Mouse (Mus musculus): ENCODE data around the gene Mysm1.

Mysm1 gene

DNA sequence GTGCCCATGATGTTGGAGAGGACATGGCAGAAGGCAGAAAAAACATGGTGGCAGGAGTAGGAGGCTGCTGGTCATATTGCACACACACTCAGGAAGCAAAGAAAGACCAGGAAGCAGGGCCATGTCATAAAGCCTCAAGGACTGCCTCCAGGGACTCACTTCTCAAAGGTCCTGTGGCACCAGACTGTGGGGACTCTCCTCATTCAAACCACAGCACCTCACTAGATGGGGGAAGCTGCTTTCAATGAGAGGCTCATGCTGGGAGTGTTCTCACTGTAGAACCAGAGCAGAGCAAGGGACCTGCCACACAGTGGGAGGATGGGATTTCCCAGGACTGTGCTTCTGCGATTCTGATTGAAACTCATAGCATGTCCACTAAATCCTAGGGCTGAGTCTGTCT is 21.2 kb upstream of the Mysm1 start:
- TF ChIP-seq GATA4 (IDR thresholded peaks at IDR 0.05; ENCODE audit: insufficient replicate concordance, low read length) = no peak

DNA sequence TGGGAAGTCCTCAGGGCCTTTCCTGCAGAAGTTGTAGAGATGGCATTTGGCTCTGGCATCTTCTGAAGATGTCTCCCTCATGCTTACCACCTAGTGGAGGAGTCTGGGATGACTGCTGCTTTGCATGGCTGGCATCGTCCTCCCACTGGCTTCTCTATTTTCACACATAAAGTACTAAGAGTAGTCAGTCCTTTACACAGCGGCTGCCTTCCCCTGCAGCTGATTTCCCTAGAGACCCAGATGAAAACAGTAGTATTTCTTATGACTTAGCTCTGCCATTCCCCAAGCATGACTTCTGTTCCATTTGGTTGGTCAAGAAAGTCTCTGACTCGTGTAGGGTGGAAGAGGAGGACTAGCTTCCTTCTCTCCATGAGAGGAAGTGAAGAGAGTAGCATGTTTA is 20.3 kb upstream of the Mysm1 start:
- no peak for TF ChIP-seq GATA4 (IDR thresholded peaks at IDR 0.05; ENCODE audit: insufficient replicate concordance, low read length)

DNA sequence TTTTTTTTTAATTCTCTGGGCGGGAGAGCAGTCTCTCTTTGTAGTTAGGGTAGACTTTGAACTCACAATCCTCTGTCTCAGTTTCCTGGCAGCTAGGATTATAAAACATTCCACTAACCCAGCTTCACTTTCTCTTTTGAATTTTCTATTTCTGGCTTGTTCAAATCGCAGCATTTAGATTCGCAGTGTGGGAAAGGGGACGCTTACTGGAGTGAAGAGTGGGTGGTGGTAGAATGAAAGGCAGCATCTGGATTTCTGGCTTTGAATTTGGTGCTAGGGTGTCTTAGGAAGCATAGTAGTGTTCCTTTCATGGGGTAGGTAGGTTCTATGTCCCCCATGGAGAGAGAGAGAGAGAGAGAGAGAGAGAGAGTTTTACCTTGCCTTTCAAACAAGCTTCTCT is 17.0 kb upstream of the Mysm1 start:
- TF ChIP-seq GATA4 (IDR thresholded peaks at IDR 0.05; ENCODE audit: insufficient replicate concordance, low read length) = no peak

DNA sequence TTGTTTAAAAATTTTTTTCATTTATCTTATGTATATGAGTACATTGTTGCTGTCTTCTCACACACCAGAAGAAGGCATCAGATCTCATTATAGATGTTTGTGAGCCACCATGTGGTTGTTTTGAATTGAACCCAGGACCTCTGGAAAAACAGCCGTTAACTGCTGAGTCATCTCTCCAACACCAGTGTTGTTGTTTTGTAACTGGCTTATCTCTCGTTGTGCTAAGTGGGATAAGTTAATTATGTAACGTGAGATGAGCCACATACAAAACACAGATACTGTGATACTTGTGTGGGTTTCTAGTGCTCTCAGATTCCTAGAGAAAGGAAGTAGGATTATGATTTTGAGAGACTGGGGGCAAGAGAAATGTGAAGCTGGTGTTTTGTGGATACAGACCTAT is 11.3 kb upstream of the Mysm1 start:
- TF ChIP-seq GATA4 (IDR thresholded peaks at IDR 0.05; ENCODE audit: insufficient replicate concordance, low read length) = no peak

DNA sequence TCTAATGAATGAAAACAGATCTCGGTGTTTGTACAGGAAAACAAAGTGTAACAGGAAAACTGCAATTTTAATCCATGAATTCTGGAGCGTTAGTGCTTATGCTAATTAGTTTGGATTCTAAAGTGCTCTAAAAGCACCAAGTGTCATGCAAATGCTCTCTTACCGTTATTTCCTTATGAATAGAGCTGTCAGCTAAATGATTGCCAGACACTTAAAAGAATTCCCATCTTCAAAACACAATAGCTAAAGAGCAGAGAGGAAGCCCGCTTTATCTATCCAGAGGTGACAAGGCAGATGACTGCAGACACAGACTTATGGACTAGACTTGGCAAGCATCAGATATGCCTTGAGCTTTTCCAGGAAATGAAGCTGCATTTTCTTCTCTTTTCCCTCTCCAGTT is 8.8 kb upstream of the Mysm1 start:
- TF ChIP-seq GATA4 (IDR thresholded peaks at IDR 0.05; ENCODE audit: insufficient replicate concordance, low read length) = no peak; the same call in 1 of the 2 replicates

DNA sequence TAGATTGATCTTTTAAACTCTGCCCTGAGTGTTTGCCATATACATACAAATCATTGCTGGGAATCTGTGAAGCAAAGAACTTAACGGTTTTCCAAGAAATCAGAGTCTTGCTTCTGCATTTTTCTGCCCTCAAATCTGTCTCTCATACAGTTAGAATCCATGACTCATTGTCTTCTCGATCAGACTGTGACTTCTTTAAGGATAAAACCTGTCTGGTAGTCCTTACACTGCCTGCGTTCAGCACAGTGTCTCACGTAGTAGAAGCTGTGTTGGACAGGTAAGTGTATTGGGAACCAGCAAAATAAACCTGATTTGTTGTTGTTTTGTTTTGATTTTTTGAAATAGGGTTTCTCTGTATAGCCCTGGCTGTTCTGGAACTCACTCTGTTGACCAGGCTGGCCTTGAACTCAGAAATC is 608 bp upstream of the Mysm1 start:
- no peak for TF ChIP-seq GATA4 (IDR thresholded peaks at IDR 0.05; ENCODE audit: insufficient replicate concordance, low read length)

DNA sequence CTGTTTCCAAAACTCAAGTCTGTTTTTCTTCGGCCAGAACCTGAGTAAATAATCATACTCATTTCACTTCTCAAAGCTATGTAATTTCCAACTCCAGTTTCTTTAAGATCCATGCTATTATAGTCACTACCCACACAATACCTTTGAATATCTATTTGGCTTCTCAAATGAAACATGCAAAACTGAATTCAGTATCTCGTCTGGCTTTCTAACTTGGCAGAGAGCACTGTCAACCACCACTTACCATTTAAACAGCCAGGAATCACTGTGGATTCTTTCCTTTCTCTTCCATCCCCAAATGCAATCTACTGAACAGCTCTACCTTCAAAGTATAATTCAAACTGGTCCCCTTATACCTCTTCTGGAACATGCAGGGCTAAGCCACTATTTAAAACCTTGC is 5.6 kb downstream of the Mysm1 start:
- TF ChIP-seq GATA4 (IDR thresholded peaks at IDR 0.05; ENCODE audit: insufficient replicate concordance, low read length) = no peak

DNA sequence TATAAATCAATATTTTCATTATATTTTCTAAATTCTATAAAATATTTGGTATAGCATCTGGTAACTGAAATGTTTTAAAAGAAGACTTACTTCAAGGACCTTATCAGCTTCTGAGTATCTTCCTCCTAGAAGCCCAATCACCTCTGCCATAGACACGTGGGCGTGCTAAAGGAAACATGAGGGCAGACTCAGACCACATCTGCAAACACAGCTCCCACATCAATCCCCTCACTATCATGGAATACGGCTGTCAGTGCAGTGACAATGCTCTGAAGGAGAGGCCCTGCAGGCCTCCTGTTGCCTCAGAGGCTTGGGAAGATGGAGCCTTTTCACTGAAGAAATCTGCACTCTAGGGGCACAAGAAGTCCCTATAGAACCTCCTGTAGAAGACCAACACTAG is 26.1 kb downstream of the Mysm1 start:
- TF ChIP-seq GATA4 (IDR thresholded peaks at IDR 0.05; ENCODE audit: insufficient replicate concordance, low read length) = no peak

DNA sequence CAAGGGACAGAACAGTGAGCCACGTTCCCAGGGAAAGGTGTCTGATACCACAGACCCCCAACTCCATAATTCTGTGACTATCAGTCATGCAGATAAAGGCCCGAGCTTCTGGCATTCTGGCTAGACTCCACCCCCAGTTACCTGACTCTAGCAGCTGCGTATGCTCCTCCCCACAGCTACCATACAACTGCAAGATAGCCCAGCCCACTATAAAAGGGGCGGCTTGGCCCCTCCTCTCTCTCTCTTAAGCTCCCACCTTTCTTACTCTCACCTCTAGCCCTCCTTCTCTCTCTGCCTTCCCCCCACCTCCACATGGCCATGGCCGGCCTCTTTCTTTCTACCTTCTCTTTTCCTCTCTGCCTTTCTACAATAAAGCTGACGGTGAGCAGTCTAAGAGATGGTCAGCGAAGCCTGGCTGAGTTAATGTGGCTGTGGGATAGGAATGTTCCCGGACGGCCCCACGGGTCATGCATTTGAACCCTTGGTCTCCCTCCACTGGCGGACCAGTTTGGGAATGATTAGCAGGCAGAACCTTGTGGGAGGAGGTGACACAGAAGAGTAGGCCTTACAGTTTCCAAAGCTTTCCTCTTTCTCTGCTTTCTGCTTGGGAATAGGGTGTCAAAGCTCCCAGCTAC is 37.6 kb downstream of the Mysm1 start:
- no peak for TF ChIP-seq GATA4 (IDR thresholded peaks at IDR 0.05; ENCODE audit: insufficient replicate concordance, low read length)

DNA sequence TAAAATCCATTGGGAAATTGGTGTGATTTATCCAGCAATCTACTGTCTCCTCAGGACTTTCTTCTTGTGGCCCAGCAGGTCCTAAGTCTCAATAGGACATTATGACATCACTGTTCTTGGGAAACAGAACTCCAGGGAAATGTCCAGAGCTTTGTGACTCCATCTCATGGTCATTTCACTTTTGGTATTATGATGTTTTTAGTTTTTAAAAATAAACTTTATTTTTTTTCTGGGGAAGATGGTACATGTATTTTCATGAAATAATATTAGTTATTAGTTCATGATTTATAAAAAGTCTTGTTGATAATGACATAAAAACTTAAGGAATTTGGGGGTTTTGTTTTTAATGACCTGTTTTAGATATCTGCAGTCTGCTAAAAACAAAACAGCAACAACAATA is 50.2 kb downstream of the Mysm1 start, which contains the start of gene Eqtn:
Gene Eqtn, minus strand, starts transcription at position 101 of the 400 bp plus-strand sequence.
- TF ChIP-seq GATA4 (IDR thresholded peaks at IDR 0.05; ENCODE audit: insufficient replicate concordance, low read length) = no peak

DNA sequence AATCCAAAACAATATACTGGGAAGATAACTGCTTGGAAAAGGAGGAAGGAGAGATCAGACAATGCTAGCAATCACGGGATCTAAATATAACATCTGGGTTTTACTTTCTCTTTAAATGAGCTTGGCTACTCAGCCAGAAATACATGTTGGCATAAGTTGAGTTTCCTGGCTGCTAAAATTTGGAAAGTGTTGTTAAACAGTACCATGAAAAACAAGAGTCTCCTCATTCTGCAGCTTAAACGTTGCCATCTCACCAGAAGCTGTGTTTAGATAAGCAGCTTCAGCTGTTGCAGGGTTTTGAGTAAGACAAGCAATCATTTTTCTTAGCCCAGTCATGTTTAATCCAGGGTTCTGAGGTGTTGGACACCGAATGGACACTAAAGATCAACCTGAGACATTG is 77.1 kb downstream of the Mysm1 start:
- TF ChIP-seq GATA4 (IDR thresholded peaks at IDR 0.05; ENCODE audit: insufficient replicate concordance, low read length) = no peak

DNA sequence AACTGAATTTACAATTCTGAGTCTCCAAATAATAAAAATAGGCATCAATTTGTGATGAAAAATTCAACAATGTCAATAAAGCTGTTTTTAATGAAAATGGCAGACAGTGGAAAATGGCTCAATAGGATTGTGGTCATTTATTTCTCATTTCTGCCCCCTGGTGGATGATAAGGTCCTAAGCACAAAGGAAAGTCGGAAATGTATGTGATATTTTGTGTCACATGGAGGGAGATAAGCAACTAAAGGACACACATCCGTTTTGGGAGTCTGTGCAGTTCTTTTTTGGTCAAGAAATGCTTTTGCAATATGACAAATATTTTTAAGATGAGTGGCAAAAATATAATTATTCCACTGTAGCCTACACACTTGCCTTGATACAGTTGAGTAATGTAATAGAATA is 78.2 kb downstream of the Mysm1 start:
- peak; percentile 72; the same call in 1 of the 2 replicates for TF ChIP-seq GATA4 (IDR thresholded peaks at IDR 0.05; ENCODE audit: insufficient replicate concordance, low read length)

Measured in liver, adult (tissue).